Mouse (Mus musculus) limb, embryonic 14.5 days (tissue): ENCODE measurements around the gene Kpna2. TPM values are rescaled to one million over a fixed set of nuclear protein-coding genes. Genes with fewer than 3 reads are reported as not detected.

Source experiments
- ATAC-seq: fragments of 200-750 bp; cut with Nextera tagmentation; 2 replicates; pipeline ENCODE4 v1.8.0; 2017; ENCODE audit warnings: low read depth, moderate number of reproducible peaks, moderate TSS enrichment; ENCODE audit not compliant: low FRiP score
- DNase-seq: peaks from one replicate; pipeline ENCODE4 v3.0.0-alpha.2; 2015; ENCODE audit warnings: low spot score
- H3K27ac ChIP-seq: fragments of 300-500 bp; sonication (generic); replicated peaks from 2 replicates; pipeline ENCODE4 v1.5.1; 2014; ENCODE audit warnings: low read depth, mild to moderate bottlenecking, low read length, moderate library complexity, mixed read lengths
- H3K27me3 ChIP-seq: fragments of 300-500 bp; sonication (generic); 2 replicates; pipeline ENCODE4 v1.6.1; 2014; ENCODE audit warnings: low read length, mixed read lengths; ENCODE audit not compliant: control insufficient read depth, insufficient read depth
- H3K36me3 ChIP-seq: fragments of 300-500 bp; sonication (generic); 2 replicates; pipeline ENCODE4 v1.6.1; 2014; ENCODE audit warnings: mild to moderate bottlenecking, low read length, moderate library complexity, mixed read lengths; ENCODE audit not compliant: control insufficient read depth, insufficient read depth
- H3K4me1 ChIP-seq: fragments of 300-500 bp; sonication (generic); 2 replicates; pipeline ENCODE4 v1.6.1; 2014; ENCODE audit warnings: antibody characterized with exemption, low read length, mixed read lengths; ENCODE audit not compliant: control insufficient read depth, insufficient read depth
- H3K4me2 ChIP-seq: fragments of 300-500 bp; sonication (generic); replicated peaks from 2 replicates; pipeline ENCODE4 v1.6.1; 2014; ENCODE audit warnings: low read depth, mild to moderate bottlenecking, low read length, moderate library complexity; ENCODE audit not compliant: severe bottlenecking
- H3K4me3 ChIP-seq: fragments of 300-500 bp; sonication (generic); replicated peaks from 2 replicates; pipeline ENCODE4 v1.5.1; 2014; ENCODE audit warnings: low read length
- H3K9ac ChIP-seq: fragments of 300-500 bp; sonication (generic); 2 replicates; pipeline ENCODE4 v1.6.1; 2014; ENCODE audit warnings: mild to moderate bottlenecking, low read depth, low read length, moderate library complexity; ENCODE audit not compliant: severe bottlenecking
- H3K9me3 ChIP-seq: fragments of 300-500 bp; sonication (generic); 2 replicates; pipeline ENCODE4 v1.6.1; 2016; ENCODE audit warnings: low read length; ENCODE audit not compliant: control insufficient read depth
- POLR2A ChIP-seq: fragments of 200-500 bp; IDR thresholded peaks from 2 replicates; pipeline ENCODE4 v1.8.0; 2012; ENCODE audit warnings: inconsistent platforms, mild to moderate bottlenecking, moderate library complexity, borderline replicate concordance; ENCODE audit not compliant: insufficient read depth, insufficient read length; ENCODE audit errors: extremely low read depth
- WGBS: fragments of 180-500 bp; shearing (Covaris S2); extraction: QIAGEN DNeasy Blood & Tissue Kit; methylation state at CpG from one replicate; pipeline ENCODE4 v1.1.7; 2014; 5-methylcytosine and 5-hydroxymethylcytosine counted together
- polyA plus RNA-seq, 2 experiments: library from polyadenylated mRNA; depleted of rRNA in 1 of 2; stranded (reverse) in 1 of 2; unstranded in 1 of 2; fragments of >200 nt; fragmentation: Nextera tagmentation in 1 of 2; extraction: Ambion mirVana in 1 of 2; gene quantifications; 2 replicates each; pipeline versions ENCODE4 v1.2.1 to v1.2.3; 2012 to 2014

The Kpna2 gene
- polyA plus RNA-seq, 2 experiments: 224 to 291 TPM

DNA sequence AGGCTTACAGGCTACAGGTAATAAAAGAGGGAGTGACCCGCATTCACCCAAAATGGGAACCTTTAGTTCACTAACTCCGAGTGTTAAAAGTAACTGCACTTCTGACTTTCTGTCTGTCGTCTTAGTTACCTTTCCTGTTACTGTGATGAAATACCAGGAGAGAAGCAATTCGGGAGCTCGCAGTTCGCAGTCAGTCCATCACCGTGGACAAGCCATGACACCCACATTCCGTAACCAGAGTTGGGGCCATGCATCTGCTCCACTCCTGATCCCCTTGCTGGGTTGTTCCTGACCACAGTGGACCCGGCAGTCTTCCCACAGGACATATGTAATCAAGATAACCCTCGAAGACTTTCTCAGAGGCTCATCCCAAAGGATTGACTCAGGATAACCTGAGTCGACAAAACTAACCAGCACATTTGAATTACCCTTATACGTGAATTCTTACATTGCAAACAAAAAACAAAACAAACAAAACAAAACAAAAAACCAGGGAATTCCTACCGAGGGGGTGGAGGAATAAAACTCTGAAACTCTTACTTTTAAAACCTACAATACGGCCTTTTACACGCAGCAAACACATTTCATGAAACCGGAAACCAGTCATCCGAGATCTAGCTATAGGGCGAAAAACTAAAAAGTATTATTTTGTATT lies 12.5 kb upstream of the Kpna2 start:
- no peak for TF ChIP-seq POLR2A
- no peaks in the 10 kb centered on the region for H3K36me3 ChIP-seq
- no peak for DNase-seq

DNA sequence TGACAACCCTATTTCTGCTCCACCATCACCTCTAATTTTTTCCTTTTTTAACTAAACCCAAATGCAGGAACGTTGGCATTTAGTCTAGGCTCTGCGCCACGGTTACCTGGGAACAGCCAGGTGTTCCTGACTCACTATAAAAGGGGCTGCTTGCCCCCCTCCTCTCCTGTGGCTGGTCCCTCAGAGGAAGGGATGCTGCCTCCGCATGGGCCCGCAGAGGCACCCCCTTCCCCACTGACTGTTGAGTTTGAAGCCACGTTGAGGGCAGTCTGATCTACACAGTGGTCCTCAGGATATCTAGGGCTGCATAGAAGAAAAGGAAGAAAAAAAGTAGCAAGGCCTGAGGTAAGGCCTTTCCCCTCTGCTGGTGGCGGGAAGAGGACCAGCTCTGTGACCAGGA lies 11.8 kb upstream of the Kpna2 start:
- Histone ChIP-seq H3K4me1 (peaks cover 7% of the 10 kb centered on the region), H3K36me3 (no peaks in the 10 kb centered on the region), H3K9ac (0 out of 2 replicates have a peak overlapping the region, but pooled peaks have one; percentile 55), H3K27ac (no peak overlapping the region), H3K4me3 (0 out of 2 replicates have a peak overlapping the region, but pooled peaks have one; percentile 47), H3K4me2 (peak overlapping the region; percentile 56; the same call in 1 of the 2 replicates), H3K9me3 (no peaks in the 10 kb centered on the region), H3K27me3 (no peaks in the 10 kb centered on the region)
- no peak for DNase-seq
- no peak for TF ChIP-seq POLR2A
- no peak for ATAC-seq
- 70% methylated on average over 7 of the region's 7 CpGs for WGBS

More for the DNA sequence above, 12.5 kb upstream of the Kpna2 start:
- Histone ChIP-seq H3K4me3 (peak overlapping the region; percentile 47), H3K27ac (peak overlapping the region; percentile 86), H3K27me3 (no peaks in the 10 kb centered on the region), H3K4me2 (peak overlapping the region; percentile 56), H3K9me3 (no peaks in the 10 kb centered on the region), H3K9ac (peak overlapping the region; percentile 55), H3K4me1 (peaks cover 7% of the 10 kb centered on the region)
- ATAC-seq: no peak
- WGBS: 24% methylated on average over 18 of the region's 18 CpGs

DNA sequence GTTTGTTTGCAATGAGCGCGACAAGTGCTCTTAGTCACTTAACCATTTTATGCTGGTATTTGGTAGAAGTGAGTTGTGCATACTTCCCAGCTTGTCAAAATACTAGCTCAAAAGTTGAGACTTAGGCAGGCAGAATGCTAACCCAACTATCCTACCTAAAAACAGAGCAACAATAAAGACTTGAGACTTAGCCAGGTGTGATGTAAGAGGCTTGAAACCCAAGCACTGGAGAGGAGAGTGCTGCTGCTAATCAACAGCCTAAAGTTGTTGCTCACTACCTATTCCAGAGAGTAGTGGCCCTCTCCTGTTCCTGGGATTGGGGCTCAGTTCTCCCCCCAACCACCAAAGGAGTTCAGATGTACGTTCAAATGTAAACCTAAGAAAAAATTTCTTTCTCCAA lies 11.1 kb upstream of the Kpna2 start:
- 94% methylated on average over 3 of the region's 3 CpGs for WGBS
- no peak for DNase-seq

GRCm38 (mm10) chr11:107005538-107005937 lies 6.2 kb upstream of the Kpna2 start:
- Histone ChIP-seq H3K27me3 (no peaks in the 10 kb centered on the region), H3K9me3 (no peaks in the 10 kb centered on the region), H3K9ac (no peak overlapping the region), H3K4me3 (no peak overlapping the region), H3K4me2 (no peak overlapping the region), H3K4me1 (no peaks in the 10 kb centered on the region), H3K27ac (no peak overlapping the region), H3K36me3 (no peaks in the 10 kb centered on the region)
- 88% methylated on average over 1 of the region's 1 CpGs for WGBS
- TF ChIP-seq POLR2A: no peak
- DNase-seq (no peak), ATAC-seq (no peak)

More for the DNA sequence above, 11.1 kb upstream of the Kpna2 start:
- no peak for TF ChIP-seq POLR2A
- no peak overlapping the region for H3K27ac ChIP-seq
- H3K4me1 ChIP-seq: peaks cover 7% of the 10 kb centered on the region
- no peak overlapping the region for H3K9ac ChIP-seq
- H3K36me3 ChIP-seq: no peaks in the 10 kb centered on the region
- H3K27me3 ChIP-seq: no peaks in the 10 kb centered on the region
- no peak overlapping the region for H3K4me3 ChIP-seq
- no peak overlapping the region for H3K4me2 ChIP-seq
- no peaks in the 10 kb centered on the region for H3K9me3 ChIP-seq
- ATAC-seq: no peak

DNA sequence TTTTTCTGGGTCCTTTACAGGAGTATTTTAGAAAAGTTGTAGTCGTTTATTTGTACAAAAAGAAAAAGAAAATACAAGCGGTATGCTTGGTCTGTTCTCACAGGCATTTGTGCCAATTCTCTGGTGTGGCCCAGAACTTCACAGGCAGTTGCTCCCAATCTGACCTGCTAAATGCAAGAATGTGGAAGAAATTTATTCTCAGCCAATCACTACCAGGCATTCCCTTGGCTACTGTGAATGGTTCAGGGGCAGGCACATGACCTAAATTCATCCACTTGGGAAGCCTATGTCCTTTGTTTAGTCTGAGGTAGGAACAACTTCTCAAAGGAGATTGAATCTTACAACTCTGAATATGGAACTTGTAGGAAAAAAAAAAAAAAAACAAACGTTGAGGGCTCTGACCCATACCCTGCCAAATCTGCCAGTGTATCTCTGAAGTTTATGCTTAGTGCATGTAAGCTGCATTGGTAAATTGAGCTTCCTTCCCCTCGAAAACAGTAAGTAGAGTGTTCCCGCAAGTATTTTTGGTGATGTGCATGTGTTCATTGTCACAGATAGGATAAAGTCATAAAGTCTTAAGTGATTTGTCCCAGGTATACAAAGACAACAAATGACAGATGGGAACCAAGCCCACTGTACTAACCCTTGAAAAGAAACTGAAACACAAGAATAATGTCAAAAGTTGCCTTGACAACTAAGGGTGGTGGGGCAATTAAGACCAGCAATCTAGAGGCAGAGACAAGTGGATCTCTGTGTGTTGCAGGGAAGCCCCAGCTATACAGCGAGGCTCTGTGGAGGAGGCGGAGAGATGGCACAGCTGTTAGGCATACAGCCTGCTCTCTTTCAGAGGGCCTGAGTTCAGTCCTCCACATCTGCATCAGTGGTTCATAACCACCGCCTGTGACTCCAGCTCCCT lies 2.7 kb upstream of the Kpna2 start:
- no peak for DNase-seq
- H3K27ac ChIP-seq: no peak overlapping the region
- H3K9ac ChIP-seq: no peak overlapping the region
- TF ChIP-seq POLR2A: no peak
- WGBS: 51% methylated on average over 7 of the region's 8 CpGs
- H3K9me3 ChIP-seq: no peaks in the 10 kb centered on the region
- H3K36me3 ChIP-seq: peaks cover under 1% of the 10 kb centered on the region; the same call in 1 of the 2 replicates
- H3K27me3 ChIP-seq: no peaks in the 10 kb centered on the region
- H3K4me3 ChIP-seq: no peak overlapping the region
- no peak for ATAC-seq
- no peaks in the 10 kb centered on the region for H3K4me1 ChIP-seq
- no peak overlapping the region for H3K4me2 ChIP-seq
